Mouse (Mus musculus) G1E (cell line): ENCODE measurements around the gene Ago1.

Experiments used
- CTCF ChIP-seq: IDR thresholded peaks from 2 replicates; pipeline ENCODE4 v1.5.1; 2012; ENCODE audit warnings: low read depth, low read length, inconsistent platforms, mixed read lengths
- GATA1 ChIP-seq: IDR thresholded peaks from 2 replicates; pipeline ENCODE4 v1.6.1; 2012; ENCODE audit warnings: borderline replicate concordance, low read length, inconsistent platforms, mixed read lengths
- GATA2 ChIP-seq: IDR thresholded peaks from 2 replicates; pipeline ENCODE4 v1.6.1; 2012; ENCODE audit warnings: low read depth, low read length, inconsistent platforms, borderline replicate concordance
- POLR2AphosphoS5 ChIP-seq: IDR thresholded peaks from 2 replicates; pipeline ENCODE4 v1.6.1; 2012; ENCODE audit warnings: low read depth, low read length, inconsistent platforms; ENCODE audit not compliant: insufficient replicate concordance
- TAL1 ChIP-seq: conservative IDR thresholded peaks from 2 replicates; pipeline ENCODE4 v1.6.1; 2012; ENCODE audit warnings: low read depth, low read length, inconsistent platforms, mixed read lengths

GRCm38 (mm10) chr4:126423866-126424265 lies 44.5 kb downstream of the Ago1 start:
- TF ChIP-seq CTCF: no peak
- no peak for TF ChIP-seq POLR2AphosphoS5
- TF ChIP-seq GATA1: no peak
- no peak for TF ChIP-seq GATA2
- no peak for TF ChIP-seq TAL1
